Mouse (Mus musculus) right cerebral cortex, postnatal 10 days (tissue): ENCODE measurements around the gene Irf2.
A peak's percentile ranks its signal among the peaks of the same experiment; 100 is the strongest.

Experiments used
- DNase-seq, 2 experiments: peaks; one replicate each; pipeline ENCODE4 v3.0.0; 2021; ENCODE audit warnings: low spot score in 2 of 2

The Irf2 gene

DNA sequence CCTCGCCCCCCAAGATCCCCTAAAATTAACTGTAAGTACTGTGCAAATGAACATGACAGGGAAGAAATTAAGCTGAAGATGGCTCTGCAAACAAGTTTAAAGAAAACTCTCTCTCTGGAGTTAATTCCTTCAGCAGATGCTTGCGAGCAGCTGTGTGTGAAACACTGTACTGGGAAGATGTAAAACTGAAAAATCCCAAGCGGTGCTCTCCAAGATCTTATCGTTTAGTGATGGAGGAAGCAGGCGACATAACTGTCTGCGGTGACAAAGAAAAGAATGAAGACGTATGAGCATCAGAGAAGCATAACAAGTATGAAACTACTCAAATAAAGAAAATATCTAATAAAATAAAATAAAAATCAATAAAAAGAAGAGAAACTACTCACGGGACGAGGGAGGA is 18.1 kb downstream of the Irf2 start:
- DNase-seq = no peak

DNA sequence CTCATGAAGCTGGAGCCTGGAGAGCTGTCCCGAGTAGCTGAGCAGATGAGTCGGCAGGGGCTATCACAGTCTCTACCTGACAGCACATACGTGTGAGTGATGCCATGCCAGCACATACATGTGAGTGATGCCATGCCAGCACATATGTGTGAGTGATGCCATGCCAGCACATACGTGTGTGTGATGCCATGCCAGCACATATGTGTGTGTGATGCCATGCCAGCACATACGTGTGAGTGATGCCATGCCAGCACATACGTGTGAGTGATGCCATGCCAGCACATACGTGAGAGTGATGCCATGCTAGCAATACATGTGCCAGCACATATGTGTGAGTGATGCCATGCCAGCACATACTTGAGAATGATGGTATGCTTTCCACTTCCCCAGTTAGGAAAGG is 18.6 kb downstream of the Irf2 start:
- DNase-seq = no peak

GRCm38 (mm10) chr8:46758676-46759075 is 19.1 kb downstream of the Irf2 start:
- no peak for DNase-seq

- DNase-seq = no peak
These were observed 20.0 kb downstream of the Irf2 start for GRCm38 (mm10) chr8:46759562-46759961.

DNA sequence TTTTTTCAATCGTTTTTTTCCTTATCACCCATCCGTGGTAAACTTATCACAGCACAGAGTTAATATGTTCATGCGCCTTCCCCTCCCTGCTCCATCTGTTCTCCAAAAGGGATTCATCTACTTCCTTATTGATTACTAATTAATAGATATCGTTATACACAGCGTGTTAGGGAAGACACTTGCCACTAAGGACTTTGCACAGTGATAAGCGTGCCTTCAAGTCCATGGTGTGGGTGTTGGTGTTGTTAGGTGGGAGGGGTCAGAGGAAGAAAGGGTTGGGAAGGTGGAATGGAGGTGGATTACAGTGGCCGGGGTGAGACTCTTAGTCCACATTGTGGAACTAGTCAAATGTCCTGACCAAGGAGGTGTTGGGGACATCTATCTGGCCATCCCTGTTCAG is 21.2 kb downstream of the Irf2 start:
- no peak for DNase-seq

GRCm38 (mm10) chr8:46761454-46761853 is 21.9 kb downstream of the Irf2 start:
- no peak for DNase-seq

- peak; percentile 64 to 75 for DNase-seq
These were observed 30.1 kb downstream of the Irf2 start for GRCm38 (mm10) chr8:46769408-46770180.

GRCm38 (mm10) chr8:46770905-46771516 is 31.5 kb downstream of the Irf2 start:
- DNase-seq = no peak

DNA sequence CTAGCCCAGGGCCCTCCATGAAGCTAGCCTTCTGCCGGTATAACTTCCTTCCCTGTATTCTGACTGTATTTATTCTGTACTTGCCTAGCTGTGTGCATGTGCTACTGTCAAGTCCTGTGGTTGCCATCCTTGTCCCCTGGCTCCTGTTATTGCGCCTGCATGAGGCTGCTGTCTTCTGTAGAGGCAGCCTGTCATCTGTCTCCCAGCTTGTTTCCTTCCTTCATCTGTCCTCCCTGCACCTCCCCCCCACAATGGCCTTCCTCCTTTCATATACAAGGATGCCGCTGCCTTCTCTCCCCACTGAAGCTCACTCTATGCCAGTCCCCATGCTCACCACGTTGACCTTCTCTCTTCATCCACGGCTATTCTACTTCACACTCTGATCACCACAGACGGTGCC is 33.3 kb downstream of the Irf2 start:
- DNase-seq = no peak

DNA sequence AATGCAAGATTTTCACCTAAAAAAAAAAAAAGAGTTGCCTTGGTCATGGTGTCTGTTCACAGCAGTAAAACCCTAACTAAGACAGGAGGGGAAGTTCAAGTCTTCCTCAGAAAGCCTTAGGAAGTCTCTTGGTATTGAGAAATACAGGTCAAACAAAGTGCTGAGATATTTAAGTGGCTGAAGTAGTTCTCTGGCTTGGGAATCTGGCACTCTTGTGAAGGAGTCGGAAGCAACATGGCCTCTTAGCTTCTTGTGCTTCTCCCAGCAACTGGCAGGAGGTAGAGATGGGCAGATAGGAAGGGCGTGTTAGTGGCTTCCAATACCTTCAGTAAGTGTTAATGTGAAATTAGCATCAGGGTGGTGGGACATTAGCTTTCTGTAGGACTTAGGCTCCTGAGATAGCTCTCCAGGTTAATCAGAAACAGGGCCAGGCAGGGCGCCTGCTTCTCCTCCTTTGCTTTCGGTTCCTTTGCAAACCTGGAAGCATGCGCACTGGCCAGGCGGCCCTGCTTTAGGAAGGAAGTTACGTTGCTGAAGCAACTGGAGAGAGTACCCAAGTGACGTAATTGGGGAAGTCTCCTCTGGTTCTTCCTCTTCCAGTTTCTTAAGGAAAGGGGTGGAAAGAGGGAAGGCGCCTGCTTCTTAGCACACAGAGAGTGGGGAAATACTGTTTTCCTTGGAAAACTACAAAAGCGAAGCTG is 38.4 kb downstream of the Irf2 start:
- DNase-seq = peak; percentile 37 to 53

- no peak for DNase-seq
These were observed 41.6 kb downstream of the Irf2 start for GRCm38 (mm10) chr8:46781067-46781657.

DNA sequence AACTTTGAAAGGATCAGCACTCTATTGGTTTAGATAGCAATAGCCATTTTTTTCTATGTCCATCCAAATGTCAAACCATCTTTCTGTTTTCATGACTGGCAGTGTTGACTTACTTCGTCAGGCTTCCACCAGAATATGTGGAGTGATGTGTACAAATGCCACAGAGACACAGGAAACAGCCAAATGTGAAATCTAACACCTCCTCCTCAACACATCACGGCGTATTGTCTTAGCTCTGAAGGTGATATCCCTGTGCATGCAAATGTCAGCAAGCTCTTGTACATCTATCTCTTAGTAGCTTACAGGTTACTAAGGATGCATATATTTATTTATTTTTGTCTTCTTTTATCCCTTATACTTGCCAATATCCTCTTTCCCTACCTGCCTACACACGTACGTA is 42.7 kb downstream of the Irf2 start:
- no peak for DNase-seq

DNA sequence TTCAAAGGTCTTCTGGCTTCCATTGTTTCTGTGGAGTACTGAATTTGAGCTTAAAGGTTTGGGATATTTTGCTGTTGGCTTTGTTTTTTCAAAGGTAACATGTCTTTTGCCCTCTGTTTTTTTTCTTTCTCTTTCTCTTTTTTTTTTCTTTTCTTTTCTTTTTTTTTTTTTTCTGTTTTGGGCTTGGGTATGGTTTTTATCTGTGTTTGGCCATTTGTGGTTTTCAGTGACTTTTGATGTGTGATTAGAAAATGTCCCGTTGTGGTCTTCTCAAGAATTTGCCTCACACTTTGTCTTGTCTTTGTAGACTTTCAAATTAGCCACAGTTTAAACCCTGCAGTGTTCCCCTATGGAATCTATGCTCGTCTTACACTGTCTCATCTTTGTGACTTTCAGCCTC is 45.5 kb downstream of the Irf2 start:
- DNase-seq = no peak

DNA sequence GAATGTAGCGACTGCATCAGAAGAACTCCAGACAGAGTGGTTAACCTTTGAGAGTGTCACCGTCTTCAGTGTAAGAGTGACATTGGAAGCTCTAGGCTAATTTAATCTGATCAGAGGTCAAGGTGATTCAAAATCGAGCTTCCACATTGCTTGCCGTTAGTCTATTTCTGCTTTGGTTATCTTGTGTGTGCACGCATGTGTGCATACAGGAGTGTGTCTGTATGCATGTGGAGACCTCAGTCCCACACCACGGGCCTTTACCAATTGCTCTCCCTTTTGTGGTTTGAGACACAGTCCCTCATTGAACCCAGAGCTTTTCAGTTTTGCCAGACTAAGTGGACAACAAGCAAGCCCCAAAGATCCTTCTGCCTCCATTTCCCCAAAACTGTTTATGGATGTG is 46.4 kb downstream of the Irf2 start:
- DNase-seq = no peak

- DNase-seq = no peak
These were observed 49.8 kb downstream of the Irf2 start for GRCm38 (mm10) chr8:46789091-46789881.

DNA sequence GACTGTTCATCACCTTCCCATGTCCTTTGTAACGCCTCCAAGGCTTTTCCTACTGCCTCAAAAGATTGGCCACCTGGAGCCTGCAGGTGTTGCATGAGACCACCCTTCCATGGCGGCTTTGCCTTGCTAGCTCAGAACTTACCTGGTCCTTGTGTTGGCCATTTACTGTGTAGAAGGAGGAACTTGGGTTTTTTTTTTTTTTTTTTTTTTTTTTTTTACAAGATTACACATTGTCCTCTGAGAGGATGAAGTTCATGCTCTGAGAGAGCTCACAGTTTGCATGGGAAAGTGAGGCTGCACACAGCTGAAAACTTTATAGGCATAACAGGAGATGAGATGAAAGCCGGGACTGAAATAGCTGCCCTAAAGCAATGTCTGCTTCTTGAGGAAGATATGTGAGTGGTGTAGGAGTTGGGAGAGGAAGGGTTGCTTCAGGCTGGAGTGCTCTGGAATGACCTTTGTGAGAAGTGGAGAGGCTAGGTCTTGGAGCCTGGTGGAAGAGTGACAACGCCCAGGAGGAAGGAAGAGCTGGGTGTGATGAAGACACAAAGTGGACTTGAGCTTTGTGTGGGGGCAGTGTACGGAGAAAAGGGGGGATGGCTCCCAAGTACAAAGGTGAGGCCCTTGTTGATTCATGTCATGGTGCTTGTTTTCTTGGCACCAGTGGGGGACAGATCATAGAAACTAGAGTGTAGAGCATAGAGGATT is 52.3 kb downstream of the Irf2 start:
- no peak for DNase-seq

- DNase-seq = no peak
These were observed 53.1 kb downstream of the Irf2 start for GRCm38 (mm10) chr8:46792653-46793052.

GRCm38 (mm10) chr8:46793248-46793647 is 53.7 kb downstream of the Irf2 start:
- DNase-seq = no peak

- DNase-seq = no peak
These were observed 54.8 kb downstream of the Irf2 start for GRCm38 (mm10) chr8:46794317-46794716.

- no peak for DNase-seq
These were observed 59.7 kb downstream of the Irf2 start for GRCm38 (mm10) chr8:46799212-46799611.

DNA sequence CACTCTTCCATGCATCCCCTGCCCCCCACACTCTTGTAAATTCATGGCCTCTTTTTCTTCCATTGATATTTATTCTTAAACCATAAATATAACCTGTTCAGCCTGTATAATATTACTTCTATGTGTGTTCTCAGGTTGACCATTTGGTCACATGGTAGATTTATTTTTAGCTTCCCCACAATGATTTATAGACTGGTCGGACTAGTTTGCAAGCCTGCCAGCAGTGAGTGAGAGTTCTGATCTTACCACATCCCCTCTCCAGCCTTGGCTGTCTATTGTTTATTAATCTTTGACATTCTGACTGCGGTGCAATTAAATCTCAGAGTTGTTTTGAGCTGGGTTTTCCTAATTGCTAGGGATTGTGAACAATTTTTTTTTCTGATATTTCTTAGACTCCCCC is 60.2 kb downstream of the Irf2 start:
- no peak for DNase-seq
